Mouse (Mus musculus): ENCODE data around the gene Gng7.

GRCm38 (mm10) chr10:80917779-80918434 is 96.8 kb downstream of the Gng7 start, which contains the start of gene Lmnb2:
- TF ChIP-seq CTCF (IDR thresholded peaks at IDR 0.05; ENCODE audit: insufficient read depth, low read length): no peak
- TF ChIP-seq POLR2A (IDR thresholded peaks at IDR 0.05; ENCODE audit: borderline replicate concordance, extremely low read depth, low read depth, low read length): no peak
